Mouse (Mus musculus) left cerebral cortex, postnatal 10 days (tissue): ENCODE data around the gene Tdrd12. TPM values are rescaled to one million over a fixed set of nuclear protein-coding genes. Genes with fewer than 3 reads are reported as not detected.
"Not testable (repeated sequence)": the region's sequence is repeated elsewhere in the genome, so short reads cannot be mapped to it uniquely, and the experiment has no call there.

ENCODE experiments used
- DNase-seq, 2 experiments: peaks; one replicate each; pipeline ENCODE4 v3.0.0; 2021 to 2022; ENCODE audit warnings: low spot score in 2 of 2, mixed read lengths in 1 of 2; ENCODE audit errors: extremely low spot score in 1 of 2
- intact Hi-C: fragments of 180-260 bp; cut with DNase I; formaldehyde crosslinking; loops from one replicate; pipeline ENCODE4 v1.15.1; 2025
- total RNA-seq, 2 experiments: library from RNA; stranded (reverse); gene quantifications; 2 replicates each; pipeline ENCODE4 v1.2.3; 2021

The Tdrd12 gene
- under 1 TPM; 0.63 to 0.79 TPM for total RNA-seq

- intact Hi-C loops = no loop called here
- no peak for DNase-seq
Measured at GRCm38 (mm10) chr7:35537562-35537961, at the start of gene Tdrd12. Tdrd12 (minus strand) TSS chr7:35537745.

GRCm38 (mm10) chr7:35586906-35587445, 49.4 kb upstream of the Tdrd12 start:
- peak in 1 of 2 experiments; percentile 34 for DNase-seq
- intact Hi-C loops = no loop called here

GRCm38 (mm10) chr7:35586055-35586905, 48.7 kb upstream of the Tdrd12 start, which contains the start of gene Ankrd27:
Ankrd27 (plus strand) TSS chr7:35586244.
- peak; percentile 95 to 97 for DNase-seq
- intact Hi-C loops = no loop called here

- DNase-seq = peak in 1 of 2 experiments; percentile 53
- intact Hi-C loops = no loop called here
Measured at GRCm38 (mm10) chr7:35585191-35586054, 47.9 kb upstream of the Tdrd12 start, which contains the start of gene Rgs9bp. Rgs9bp (minus strand) TSS chr7:35585582.

- DNase-seq = no peak
- intact Hi-C loops = no loop called here
Measured at GRCm38 (mm10) chr7:35584786-35585190, 47.2 kb upstream of the Tdrd12 start.

GRCm38 (mm10) chr7:35584068-35584785, 46.7 kb upstream of the Tdrd12 start:
- DNase-seq = no peak
- intact Hi-C loops = no loop called here

- no peak for DNase-seq
- intact Hi-C loops = no loop called here
Measured at GRCm38 (mm10) chr7:35583476-35584025, 46.0 kb upstream of the Tdrd12 start.

- intact Hi-C loops = no loop called here
- no peak for DNase-seq
Measured at GRCm38 (mm10) chr7:35582719-35583118, 45.2 kb upstream of the Tdrd12 start.

GRCm38 (mm10) chr7:35579849-35580248, 42.3 kb upstream of the Tdrd12 start:
- no peak for DNase-seq

GRCm38 (mm10) chr7:35570883-35571282, 33.3 kb upstream of the Tdrd12 start:
- intact Hi-C loops, DNase-seq: not testable (repeated sequence)

More at GRCm38 (mm10) chr7:35579849-35580248, 42.3 kb upstream of the Tdrd12 start:
- intact Hi-C loops = no loop called here

- intact Hi-C loops, DNase-seq: not testable (repeated sequence)
Measured at GRCm38 (mm10) chr7:35569724-35570123, 32.2 kb upstream of the Tdrd12 start.

- intact Hi-C loops, DNase-seq: not testable (repeated sequence)
Measured at GRCm38 (mm10) chr7:35565965-35566364, 28.4 kb upstream of the Tdrd12 start.

GRCm38 (mm10) chr7:35564872-35565271, 27.3 kb upstream of the Tdrd12 start:
- DNase-seq, intact Hi-C loops: not testable (repeated sequence)

- intact Hi-C loops = no loop called here
- no peak for DNase-seq
Measured at GRCm38 (mm10) chr7:35564067-35564865, 26.7 kb upstream of the Tdrd12 start.

GRCm38 (mm10) chr7:35563071-35563470, 25.5 kb upstream of the Tdrd12 start:
- intact Hi-C loops = no loop called here
- DNase-seq = no peak

GRCm38 (mm10) chr7:35559838-35560237, 22.3 kb upstream of the Tdrd12 start:
- DNase-seq = no peak
- intact Hi-C loops = no loop called here

GRCm38 (mm10) chr7:35558681-35559080, 21.1 kb upstream of the Tdrd12 start:
- no peak for DNase-seq
- intact Hi-C loops = no loop called here
